Mouse (Mus musculus) urinary bladder, postnatal 0 days (tissue): Measurements from ENCODE around the gene 4930558K02Rik. TPM values are rescaled to one million over a fixed set of nuclear protein-coding genes. Genes with fewer than 3 reads are reported as not detected.

Source experiments
- polyA plus RNA-seq: library from polyadenylated mRNA; unstranded; fragments of >200 nt; fragmentation: Nextera tagmentation; extraction: Ambion mirVana; gene quantifications from 2 replicates; pipeline ENCODE4 v1.2.1, GENCODE M21; 2015

Gene 4930558K02Rik
- not detected in 2 replicates for polyA plus RNA-seq

GRCm38 (mm10) chr1:161979536-161979935 is at the start of gene 4930558K02Rik:
TSS of gene 4930558K02Rik (minus strand) at chr1:161979636.

DNA sequence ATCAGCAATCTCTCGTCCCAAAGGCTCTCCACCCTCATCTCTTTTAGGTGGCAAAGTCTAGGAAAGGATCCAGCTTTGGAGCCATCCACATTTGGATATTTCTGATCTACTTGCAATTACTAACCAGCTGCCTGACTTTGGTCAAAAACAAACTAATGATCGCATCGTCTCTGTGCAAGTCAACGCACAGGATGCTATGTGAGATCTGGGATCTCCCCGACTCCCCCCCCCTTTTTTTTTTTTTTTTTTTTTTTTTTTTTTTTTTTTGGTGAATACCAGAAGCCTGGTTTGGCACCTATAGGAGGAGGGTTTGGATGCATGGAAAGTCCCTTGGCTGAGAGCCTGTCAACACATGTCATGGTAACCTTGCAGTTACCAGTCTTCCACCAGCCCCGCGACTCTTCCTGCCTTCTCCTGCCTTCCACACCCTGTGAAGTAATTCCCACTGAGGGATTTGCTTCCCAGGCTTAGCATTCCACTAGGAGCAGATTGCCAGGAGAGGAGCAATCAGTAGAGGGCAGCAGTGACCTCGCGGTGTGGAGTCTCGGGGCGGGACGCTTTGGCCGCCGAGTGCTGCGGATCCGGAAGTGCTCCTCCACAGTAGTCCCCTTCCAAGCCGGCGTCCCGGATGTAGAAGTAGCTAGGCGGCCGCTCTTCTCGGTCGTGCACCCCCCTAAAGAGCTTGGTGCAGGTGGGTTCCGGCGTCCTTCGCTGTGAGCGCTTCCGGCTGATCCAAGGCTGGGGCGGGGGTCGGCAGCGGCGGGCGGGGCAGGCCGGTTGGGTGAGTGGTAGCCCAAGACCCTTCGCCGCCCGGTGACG is 10.6 kb downstream of the 4930558K02Rik start, which contains the start of gene Pigc:
TSS of gene Pigc (plus strand) at position 598 of the 819 bp plus-strand sequence.

Other genes with a start within 250 kb of the 4930558K02Rik start
- not detected in 2 replicates for gene Fasl, start 191.1 kb downstream of the 4930558K02Rik start, polyA plus RNA-seq
- gene Suco, start 103.0 kb downstream of the 4930558K02Rik start, polyA plus RNA-seq: 36.0 and 45.2 TPM in 2 replicates
- gene Pigc, start 10.4 kb downstream of the 4930558K02Rik start, polyA plus RNA-seq: 24.7 and 25.1 TPM in 2 replicates